Mouse (Mus musculus): ENCODE measurements around the gene Chmp6. TPM values are rescaled to one million over a fixed set of nuclear protein-coding genes. Genes with fewer than 3 reads are reported as not detected.

Chmp6 gene
- total and polyA plus RNA-seq, 3 experiments = 50.3 to 70.6 (median 59.7) TPM

DNA sequence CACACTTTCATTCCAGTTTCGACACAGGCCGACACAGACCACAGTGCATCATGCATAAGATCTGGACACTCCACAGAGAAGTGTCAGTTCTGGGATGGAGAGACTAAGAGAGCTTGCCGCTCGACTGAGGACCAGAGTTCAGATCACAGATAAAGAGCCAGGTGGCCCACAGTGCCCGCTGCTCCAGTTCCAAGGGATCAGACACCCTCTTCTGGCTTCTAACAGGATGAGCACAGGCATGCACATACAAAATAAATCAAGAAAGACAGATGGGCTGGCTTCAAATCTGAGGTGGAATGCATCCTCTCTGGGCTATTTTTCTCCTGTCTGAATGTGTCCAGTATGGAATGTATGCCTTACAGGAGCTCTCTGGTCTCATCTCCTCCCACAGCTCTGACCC, 13.5 kb downstream of the Chmp6 start:
- no peak overlapping the region for H3K27ac ChIP-seq (ENCODE audit: insufficient read depth, low read depth)
- peaks cover 11 to 44% of the 10 kb centered on the region in 2 experiments for H3K4me1 ChIP-seq (ENCODE audit: control insufficient read depth in 1 of 2, insufficient read depth in 2 of 2)
- H3K9ac ChIP-seq (ENCODE audit: insufficient read depth, low read depth) = no peak overlapping the region
- no peak overlapping the region for H3K4me3 ChIP-seq (replicated peaks in 1 of 3; ENCODE audit: low read depth in 2 of 3, low read length in 2 of 3, poor library complexity in 1 of 3)
- H3K4me2 ChIP-seq (ENCODE audit: insufficient read depth, low read depth, poor library complexity, severe bottlenecking) = no peak overlapping the region
- peaks cover 0 to 2% of the 10 kb centered on the region in 2 experiments for H3K36me3 ChIP-seq (replicated peaks in 1 of 2; ENCODE audit: control insufficient read depth in 1 of 2, insufficient read depth in 1 of 2, low read length in 1 of 2)
- in situ Hi-C loops (cut with MboI; ENCODE audit: low pct_ligation_motif_present, low pct_unique_long_range_greater_than_20kb, low sequenced_read_pairs) = no loop called here
- no peaks in the 10 kb centered on the region for H3K27me3 ChIP-seq (replicated peaks)
- no peak for TF ChIP-seq SMC3 (IDR thresholded peaks at IDR 0.05; ENCODE audit: low read depth, low read length)
- TF ChIP-seq MAX (IDR thresholded peaks at IDR 0.05; ENCODE audit: low read length) = no peak
- TF ChIP-seq ZKSCAN1 (IDR thresholded peaks at IDR 0.05; ENCODE audit: borderline replicate concordance, low read depth, low read length) = no peak
- no peak for TF ChIP-seq RCOR1 (conservative IDR thresholded peaks at IDR 0.05; ENCODE audit: low read depth, low read length)
- no peaks in the 10 kb centered on the region for H3K79me2 ChIP-seq (replicated peaks; ENCODE audit: control insufficient read depth, extremely low read depth, insufficient read depth, poor library complexity, severe bottlenecking)
- dilution Hi-C loops (cut with MboI; ENCODE audit: extremely low pct_ligation_motif_present, extremely low pct_unique_long_range_greater_than_20kb, low sequenced_read_pairs) = no loop called here
- no peak for DNase-seq (ENCODE audit: extremely low read depth)
- H3K9me3 ChIP-seq (replicated peaks; ENCODE audit: low read length) = peaks cover 7% of the 10 kb centered on the region

DNA sequence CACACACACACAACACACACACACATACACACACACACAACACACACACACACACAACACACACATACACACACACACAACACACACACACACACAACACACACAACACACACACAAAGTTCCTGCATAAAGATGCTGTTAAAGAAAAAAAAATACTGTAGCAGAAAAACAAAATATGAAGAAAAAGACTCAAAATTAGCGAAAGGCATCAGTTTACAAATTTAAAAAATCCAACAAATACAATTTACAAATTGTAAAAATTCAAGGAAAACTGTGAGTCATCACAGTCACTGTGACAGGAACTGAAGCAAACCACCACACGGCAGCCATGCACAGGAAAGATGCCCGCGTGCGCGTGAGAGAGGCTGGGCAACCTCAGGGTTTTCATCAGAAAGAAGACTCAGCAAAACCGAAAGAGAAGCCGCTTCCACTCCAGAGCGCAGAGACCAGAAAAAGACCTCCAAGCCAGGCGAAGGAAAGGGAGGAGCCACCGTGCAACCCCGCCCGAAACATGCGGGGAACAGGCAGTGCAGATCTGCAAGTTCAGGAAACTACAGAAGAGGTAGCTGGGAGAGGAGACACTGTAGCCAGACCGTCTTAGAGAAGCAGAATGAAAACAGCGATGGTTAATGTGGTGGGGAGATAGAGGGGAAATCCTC, 14.9 kb downstream of the Chmp6 start:
- H3K9ac ChIP-seq (ENCODE audit: insufficient read depth, low read depth) = peak overlapping the region; percentile 34
- H3K4me2 ChIP-seq (ENCODE audit: insufficient read depth, low read depth, poor library complexity, severe bottlenecking) = peak overlapping the region; percentile 39
- peak overlapping the region; percentile 13 to 30 (median 26) for H3K4me3 ChIP-seq (replicated peaks in 1 of 3; ENCODE audit: low read depth in 2 of 3, low read length in 2 of 3, poor library complexity in 1 of 3)
- in situ Hi-C loops (cut with MboI; ENCODE audit: low pct_ligation_motif_present, low pct_unique_long_range_greater_than_20kb, low sequenced_read_pairs) (no loop called here), dilution Hi-C loops (cut with MboI; ENCODE audit: extremely low pct_ligation_motif_present, extremely low pct_unique_long_range_greater_than_20kb, low sequenced_read_pairs) (no loop called here)
- H3K79me2 ChIP-seq (replicated peaks; ENCODE audit: control insufficient read depth, extremely low read depth, insufficient read depth, poor library complexity, severe bottlenecking) = no peaks in the 10 kb centered on the region
- peaks cover 8% of the 10 kb centered on the region for H3K9me3 ChIP-seq (replicated peaks; ENCODE audit: low read length)
- H3K4me1 ChIP-seq (ENCODE audit: control insufficient read depth in 1 of 2, insufficient read depth in 2 of 2) = peaks cover 11 to 52% of the 10 kb centered on the region in 2 experiments
- H3K36me3 ChIP-seq (replicated peaks in 1 of 2; ENCODE audit: control insufficient read depth in 1 of 2, insufficient read depth in 1 of 2, low read length in 1 of 2) = no peaks in the 10 kb centered on the region
- peak overlapping the region; percentile 57 for H3K27ac ChIP-seq (ENCODE audit: insufficient read depth, low read depth)
- DNase-seq (ENCODE audit: extremely low read depth) = peak; percentile 90
- no peaks in the 10 kb centered on the region for H3K27me3 ChIP-seq (replicated peaks)
- TF ChIP-seq GABPA (IDR thresholded peaks at IDR 0.05; ENCODE audit: insufficient replicate concordance, low read depth, low read length) (no peak), TBP (conservative IDR thresholded peaks at IDR 0.05; ENCODE audit: low read depth, low read length) (peak; percentile 79), JUND (conservative IDR thresholded peaks at IDR 0.05; ENCODE audit: low read depth, low read length) (peak; percentile 55; the same call in 1 of the 2 replicates), CHD2 (IDR thresholded peaks at IDR 0.05; ENCODE audit: low read length) (no peak), HCFC1 (IDR thresholded peaks at IDR 0.05; ENCODE audit: low read depth, low read length) (peak; percentile 59; the same call in 1 of the 2 replicates), TCF12 (IDR thresholded peaks at IDR 0.05; ENCODE audit: low read depth, low read length) (peak; percentile 89), USF2 (conservative IDR thresholded peaks at IDR 0.05; ENCODE audit: low read depth, low read length) (no peak), CTCF (conservative IDR thresholded peaks at IDR 0.05 in 1 of 2, IDR thresholded peaks at IDR 0.05 in 1 of 2; ENCODE audit: low read depth in 2 of 2, low read length in 2 of 2) (no peak), MAFK (IDR thresholded peaks at IDR 0.05; ENCODE audit: insufficient replicate concordance, low read length) (peak; percentile 90), RAD21 (IDR thresholded peaks at IDR 0.05; ENCODE audit: low read depth, low read length) (no peak), ZMIZ1 (IDR thresholded peaks at IDR 0.05; ENCODE audit: low read depth, low read length) (peak; percentile 92), MXI1 (IDR thresholded peaks at IDR 0.05; ENCODE audit: low read depth, low read length) (peak; percentile 88), NELFE (IDR thresholded peaks at IDR 0.05; ENCODE audit: low read depth, low read length) (peak; percentile 63), NRF1 (IDR thresholded peaks at IDR 0.05; ENCODE audit: low read depth, low read length) (peak; percentile 75), POLR2AphosphoS2 (IDR thresholded peaks at IDR 0.05; ENCODE audit: low read depth, low read length) (no peak), KAT2A (IDR thresholded peaks at IDR 0.05; ENCODE audit: insufficient replicate concordance, low read length) (0 out of 2 replicates have a peak, but pooled peaks have one; percentile 49), UBTF (IDR thresholded peaks at IDR 0.05; ENCODE audit: low read depth, low read length) (0 out of 2 replicates have a peak, but pooled peaks have one; percentile 50), MYC (IDR thresholded peaks at IDR 0.05; ENCODE audit: low read depth, low read length) (peak; percentile 81), MAZ (IDR thresholded peaks at IDR 0.05; ENCODE audit: low read depth, low read length) (0 out of 2 replicates have a peak, but pooled peaks have one; percentile 49), EP300 (IDR thresholded peaks at IDR 0.05; ENCODE audit: low read length) (peak; percentile 81), ZKSCAN1 (IDR thresholded peaks at IDR 0.05; ENCODE audit: borderline replicate concordance, low read depth, low read length) (no peak), PAX5 (IDR thresholded peaks at IDR 0.05; ENCODE audit: low read length) (no peak), ELF1 (IDR thresholded peaks at IDR 0.05; ENCODE audit: low read depth, low read length) (peak; percentile 55), CHD1 (IDR thresholded peaks at IDR 0.05; ENCODE audit: low read depth, low read length) (no peak), JUN (IDR thresholded peaks at IDR 0.05; ENCODE audit: insufficient read depth, low read depth, low read length) (no peak; the same call in 1 of the 2 replicates), E2F4 (IDR thresholded peaks at IDR 0.05; ENCODE audit: insufficient replicate concordance, low read depth, low read length) (no peak), MEF2A (IDR thresholded peaks at IDR 0.05; ENCODE audit: borderline replicate concordance, low read depth, low read length) (peak; percentile 71), IRF4 (IDR thresholded peaks at IDR 0.05; ENCODE audit: low read depth, low read length) (peak; percentile 73), BHLHE40 (IDR thresholded peaks at IDR 0.05; ENCODE audit: low read depth, low read length) (peak; percentile 96)
